Mouse (Mus musculus) kidney, postnatal 25 days (tissue): ENCODE measurements around the gene Olfr825.
"Not testable (repeated sequence)": the region's sequence is repeated elsewhere in the genome, so short reads cannot be mapped to it uniquely, and the experiment has no call there.

Source experiments
- DNase-seq, 2 experiments: peaks; one replicate each; pipeline ENCODE4 v3.0.0; 2021; ENCODE audit warnings: mixed read lengths in 2 of 2

Olfr825 gene

GRCm38 (mm10) chr10:130166666-130167065 lies at the start of gene Olfr825:
TSS of gene Olfr825 (minus strand) at chr10:130166766.
- no peak for DNase-seq

DNA sequence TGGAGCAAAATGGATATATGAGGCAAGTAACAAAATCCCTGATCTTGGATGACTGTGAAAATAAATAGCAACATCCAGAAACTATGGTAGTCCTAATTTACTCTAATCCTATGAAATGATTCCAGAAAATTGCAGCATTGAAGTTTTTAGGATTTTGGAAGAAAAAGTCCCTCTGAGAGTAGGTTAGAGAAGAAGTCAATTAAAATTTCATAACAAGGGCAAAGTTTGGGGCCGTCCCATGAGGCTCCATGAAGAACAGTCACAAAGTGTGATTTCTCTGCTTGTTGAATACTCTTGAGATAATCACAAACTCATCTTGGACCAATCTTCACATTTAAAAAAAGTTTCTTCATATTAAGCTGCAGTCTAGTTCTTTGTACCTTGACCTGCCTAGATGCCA lies 47.7 kb upstream of the Olfr825 start, which contains the start of gene Olfr827:
Gene Olfr827 (minus strand): TSS at position 101 of the 400 bp plus-strand sequence.
- DNase-seq = no peak

GRCm38 (mm10) chr10:130184086-130184485 lies 17.5 kb upstream of the Olfr825 start, which contains the start of gene Olfr826:
TSS of gene Olfr826 (minus strand) at chr10:130184186.
- DNase-seq = no peak

DNA sequence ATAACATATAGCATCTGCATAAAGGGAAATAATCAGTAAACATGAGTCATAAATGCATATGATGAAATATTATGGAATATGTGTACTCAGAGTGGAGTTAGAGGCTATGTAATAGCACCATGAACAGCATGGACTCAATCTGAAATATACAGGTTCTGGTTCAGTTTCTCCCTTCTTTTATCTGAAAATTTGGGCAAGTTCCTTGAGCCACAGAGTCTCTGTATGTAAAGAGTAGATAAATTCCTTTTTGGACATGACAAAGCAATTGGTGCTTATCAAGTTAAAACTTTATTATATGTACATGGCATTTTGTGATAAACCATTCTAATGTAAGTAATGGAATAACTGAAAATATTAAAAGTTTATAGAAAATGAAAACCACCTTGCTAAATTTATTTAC lies 1.4 kb downstream of the Olfr825 start:
- no peak for DNase-seq

GRCm38 (mm10) chr10:130144121-130144520 lies 22.4 kb downstream of the Olfr825 start:
- DNase-seq = no peak

GRCm38 (mm10) chr10:130142481-130142880 lies 24.1 kb downstream of the Olfr825 start:
- DNase-seq = not testable (repeated sequence)

DNA sequence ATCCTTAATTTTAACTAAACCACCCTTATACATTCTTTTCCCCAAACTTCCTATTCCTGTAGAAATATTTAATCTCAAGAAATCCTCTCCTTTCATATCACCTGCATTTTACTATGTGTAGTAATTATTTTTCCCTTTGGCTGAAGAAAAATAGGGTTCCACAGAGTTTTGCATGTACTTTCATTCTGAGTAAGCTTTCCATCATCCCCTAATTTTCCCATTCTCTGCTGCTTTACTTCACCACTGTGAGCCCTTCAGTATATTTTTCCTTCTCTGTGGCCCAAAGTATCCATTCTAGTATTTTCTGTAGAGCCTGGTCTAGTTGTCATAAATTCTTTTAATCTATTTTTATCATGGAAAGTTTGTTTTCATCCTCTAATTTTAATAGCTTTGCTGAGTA lies 31.8 kb downstream of the Olfr825 start:
- no peak for DNase-seq

GRCm38 (mm10) chr10:130129900-130130299 lies 36.7 kb downstream of the Olfr825 start, which contains the start of gene Olfr824:
TSS of gene Olfr824 (minus strand) at chr10:130130000.
- not testable (repeated sequence) for DNase-seq

GRCm38 (mm10) chr10:130116045-130116444 lies 50.5 kb downstream of the Olfr825 start:
- DNase-seq = not testable (repeated sequence)

GRCm38 (mm10) chr10:130115283-130115682 lies 51.3 kb downstream of the Olfr825 start, which contains the start of gene Olfr823:
TSS of gene Olfr823 (minus strand) at chr10:130115383.
- DNase-seq = not testable (repeated sequence)
